Mouse (Mus musculus) embryonic facial prominence, embryonic 11.5 days (tissue): ENCODE data around the gene Cmbl. TPM values are rescaled to one million over a fixed set of nuclear protein-coding genes. Genes with fewer than 3 reads are reported as not detected.

Experiments used
- ATAC-seq: fragments of 200-750 bp; cut with Nextera tagmentation; replicated peaks from 2 replicates; pipeline ENCODE4 v1.8.0; 2017; ENCODE audit warnings: low read depth; ENCODE audit not compliant: insufficient number of reproducible peaks, low FRiP score, low TSS enrichment
- DNase-seq: peaks from one replicate; pipeline ENCODE4 v3.0.0-alpha.2; 2015; ENCODE audit warnings: low spot score
- H3K27ac ChIP-seq: fragments of 300-500 bp; sonication (generic); replicated peaks from 2 replicates; pipeline ENCODE4 v1.5.1; 2014; ENCODE audit warnings: mild to moderate bottlenecking, low read depth, low read length, control low read depth
- H3K27me3 ChIP-seq: fragments of 300-500 bp; sonication (generic); 2 replicates; pipeline ENCODE4 v1.6.1; 2014; ENCODE audit warnings: mild to moderate bottlenecking, low read length, moderate library complexity, mixed read lengths; ENCODE audit not compliant: control insufficient read depth, insufficient read depth
- H3K36me3 ChIP-seq: fragments of 300-500 bp; sonication (generic); replicated peaks from 2 replicates; pipeline ENCODE4 v1.6.1; 2014; ENCODE audit warnings: low read depth, mild to moderate bottlenecking, low read length, moderate library complexity, mixed read lengths; ENCODE audit not compliant: control insufficient read depth, insufficient read depth
- H3K4me1 ChIP-seq: fragments of 300-500 bp; sonication (generic); 2 replicates; pipeline ENCODE4 v1.6.1; 2014; ENCODE audit warnings: low read length, mixed read lengths; ENCODE audit not compliant: control insufficient read depth, insufficient read depth
- H3K4me2 ChIP-seq: fragments of 300-500 bp; sonication (generic); 2 replicates; pipeline ENCODE4 v1.6.1; 2014; ENCODE audit warnings: low read depth, mild to moderate bottlenecking, control low read depth, low read length, moderate library complexity
- H3K4me3 ChIP-seq: fragments of 300-500 bp; sonication (generic); 2 replicates; pipeline ENCODE4 v1.5.1; 2014; ENCODE audit warnings: low read depth, low read length, control low read depth
- H3K9ac ChIP-seq: fragments of 300-500 bp; sonication (generic); replicated peaks from 2 replicates; pipeline ENCODE4 v1.6.1; 2014; ENCODE audit warnings: mild to moderate bottlenecking, control low read depth, low read length
- H3K9me3 ChIP-seq: fragments of 300-500 bp; sonication (generic); replicated peaks from 2 replicates; pipeline ENCODE4 v1.6.1; 2016; ENCODE audit warnings: mild to moderate bottlenecking, low read length, inconsistent platforms, mixed read lengths; ENCODE audit not compliant: control insufficient read depth
- WGBS: fragments of 180-500 bp; shearing (Covaris S2); extraction: QIAGEN DNeasy Blood & Tissue Kit; methylation state at CpG from one replicate; pipeline ENCODE4 v1.1.7; 2014; 5-methylcytosine and 5-hydroxymethylcytosine counted together
- polyA plus RNA-seq: library from polyadenylated mRNA; unstranded; fragments of >200 nt; fragmentation: Nextera tagmentation; extraction: Ambion mirVana; gene quantifications from 2 replicates; pipeline ENCODE4 v1.2.1, GENCODE M21; 2014

Gene Cmbl
- 1.2 and 1.4 TPM in 2 replicates for polyA plus RNA-seq

DNA sequence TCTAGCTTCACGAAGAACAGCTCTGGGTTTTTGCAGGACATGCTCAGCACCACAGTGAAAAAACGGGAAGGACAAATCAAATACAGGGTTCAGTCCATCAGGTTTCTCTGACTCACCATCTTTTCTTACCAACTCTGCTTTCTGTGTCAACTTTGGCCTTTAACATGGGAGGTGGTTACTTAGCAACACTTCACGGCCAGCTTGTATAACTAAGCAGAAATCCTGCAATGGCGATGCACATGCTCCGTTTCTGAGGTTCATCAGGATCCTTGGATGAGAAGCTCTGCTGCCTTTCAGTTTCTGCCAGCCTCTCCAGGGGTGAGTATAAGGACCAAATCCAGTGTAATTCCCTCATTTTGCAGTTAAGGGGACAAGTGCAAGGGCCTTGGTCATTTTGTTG lies at the start of gene Cmbl:
Gene Cmbl (plus strand): TSS at position 206 of the 400 bp plus-strand sequence.
- no peaks in the 10 kb centered on the region for H3K4me1 ChIP-seq
- ATAC-seq (no peak), DNase-seq (no peak)
- no peaks in the 10 kb centered on the region for H3K9me3 ChIP-seq
- H3K9ac ChIP-seq, result no peak within 1 kb of the TSS
- H3K4me3 ChIP-seq, result no peak within 1 kb of the TSS
- H3K27ac ChIP-seq, result no peak within 1 kb of the TSS
- no peaks in the 10 kb centered on the region for H3K27me3 ChIP-seq
- no peak within 1 kb of the TSS for H3K4me2 ChIP-seq
- no peaks in the 10 kb centered on the region for H3K36me3 ChIP-seq
- WGBS, result 72% methylated on average over 5 of the region's 5 CpGs

DNA sequence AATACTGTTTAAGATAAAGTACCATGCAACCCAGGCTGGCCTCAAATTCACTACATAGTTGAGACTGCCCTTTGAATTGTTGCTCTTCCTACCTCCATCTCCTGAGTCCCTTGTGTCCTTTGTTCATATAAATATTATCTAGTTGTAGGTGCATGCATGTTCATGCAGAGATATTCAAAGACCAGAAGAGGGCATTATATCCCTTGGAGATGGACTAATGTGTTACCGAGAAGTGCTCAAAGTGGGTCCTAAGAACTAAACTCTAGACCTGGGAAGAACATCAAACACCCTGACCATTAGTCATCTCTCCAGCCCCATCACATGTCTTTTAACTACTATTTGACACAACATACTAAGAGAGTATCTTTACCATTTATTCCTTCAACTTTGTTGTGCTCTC lies 48.0 kb upstream of the Cmbl start:
- no peak overlapping the region for H3K9ac ChIP-seq
- H3K4me1 ChIP-seq, result no peaks in the 10 kb centered on the region
- no peaks in the 10 kb centered on the region for H3K9me3 ChIP-seq
- DNase-seq (no peak), ATAC-seq (no peak)
- no peak overlapping the region for H3K4me3 ChIP-seq
- no peaks in the 10 kb centered on the region for H3K36me3 ChIP-seq
- no peaks in the 10 kb centered on the region for H3K27me3 ChIP-seq
- no peak overlapping the region for H3K27ac ChIP-seq
- no peak overlapping the region for H3K4me2 ChIP-seq
- WGBS, result 94% methylated on average over 1 of the region's 1 CpGs

DNA sequence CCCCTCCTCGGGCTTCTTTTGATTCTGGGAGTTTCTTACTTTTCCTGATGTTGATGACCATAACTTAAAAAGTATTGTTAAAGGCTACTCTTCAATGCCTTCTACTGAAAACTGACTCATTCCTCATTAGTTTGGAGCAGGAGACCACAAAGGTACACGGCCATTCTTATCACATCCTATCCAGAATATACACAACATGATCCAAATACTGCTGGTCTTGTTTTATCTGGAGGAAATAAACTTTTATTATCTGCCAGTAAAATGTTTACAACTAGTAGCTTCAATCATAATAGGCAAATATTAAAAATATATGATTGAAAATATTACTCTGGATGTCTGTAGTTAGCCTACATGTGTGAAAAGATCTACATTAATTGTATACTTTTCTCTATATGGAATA lies 46.8 kb upstream of the Cmbl start:
- no peaks in the 10 kb centered on the region for H3K36me3 ChIP-seq
- H3K4me3 ChIP-seq, result no peak overlapping the region
- H3K9me3 ChIP-seq, result no peaks in the 10 kb centered on the region
- no peaks in the 10 kb centered on the region for H3K27me3 ChIP-seq
- H3K27ac ChIP-seq, result no peak overlapping the region
- no peaks in the 10 kb centered on the region for H3K4me1 ChIP-seq
- no peak for ATAC-seq
- no peak overlapping the region for H3K9ac ChIP-seq
- DNase-seq, result no peak
- no peak overlapping the region for H3K4me2 ChIP-seq
- WGBS, result 91% methylated on average over 2 of the region's 2 CpGs

DNA sequence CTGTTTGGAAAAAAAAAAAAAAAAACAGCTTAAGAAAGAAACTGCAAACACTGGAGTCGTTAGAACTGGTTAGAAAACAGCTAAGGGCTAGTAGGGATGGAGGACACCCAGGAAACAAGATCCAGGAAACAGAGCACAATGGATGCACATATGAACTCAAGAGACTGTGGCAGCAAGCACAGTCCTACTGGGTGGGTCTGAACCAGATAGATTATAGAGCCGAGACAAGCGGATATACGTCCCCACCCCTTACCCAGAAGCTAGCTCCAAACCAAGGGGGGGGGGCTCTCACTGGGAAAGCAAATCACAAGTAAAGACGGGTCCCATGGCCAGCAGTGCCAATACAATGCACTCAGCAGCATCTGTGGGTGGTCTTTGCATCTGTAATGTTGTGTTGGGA lies 46.2 kb upstream of the Cmbl start:
- Histone ChIP-seq H3K36me3 (no peaks in the 10 kb centered on the region), H3K4me2 (no peak overlapping the region), H3K4me1 (no peaks in the 10 kb centered on the region), H3K27me3 (no peaks in the 10 kb centered on the region), H3K4me3 (no peak overlapping the region), H3K9me3 (no peaks in the 10 kb centered on the region), H3K9ac (no peak overlapping the region), H3K27ac (no peak overlapping the region)
- no peak for ATAC-seq
- DNase-seq, result no peak
- WGBS, result 79% methylated on average over 5 of the region's 5 CpGs

DNA sequence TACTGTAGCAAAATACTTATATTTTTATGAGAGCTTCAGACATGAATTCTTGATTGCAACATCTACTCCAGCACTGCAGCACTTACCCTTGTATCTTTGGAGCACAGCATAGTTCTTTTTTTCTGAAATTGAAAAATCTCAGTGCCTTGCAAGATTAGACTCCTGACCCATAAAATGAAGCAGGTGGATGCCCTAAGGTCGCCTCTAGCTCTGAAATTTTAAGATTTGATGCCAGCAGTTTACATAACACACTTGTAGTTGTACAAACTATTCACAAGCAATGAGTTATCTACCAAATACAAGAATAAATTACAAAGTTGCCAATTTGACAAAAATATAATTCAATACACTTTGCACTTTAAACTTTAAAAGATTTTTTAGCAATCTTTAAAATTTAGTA lies 38.7 kb upstream of the Cmbl start:
- H3K27ac ChIP-seq, result no peak overlapping the region
- no peaks in the 10 kb centered on the region for H3K36me3 ChIP-seq
- no peaks in the 10 kb centered on the region for H3K4me1 ChIP-seq
- no peaks in the 10 kb centered on the region for H3K9me3 ChIP-seq
- H3K4me2 ChIP-seq, result no peak overlapping the region
- DNase-seq (no peak), ATAC-seq (no peak)
- no peak overlapping the region for H3K9ac ChIP-seq
- 85% methylated on average over 1 of the region's 1 CpGs for WGBS
- H3K27me3 ChIP-seq, result no peaks in the 10 kb centered on the region
- H3K4me3 ChIP-seq, result no peak overlapping the region

DNA sequence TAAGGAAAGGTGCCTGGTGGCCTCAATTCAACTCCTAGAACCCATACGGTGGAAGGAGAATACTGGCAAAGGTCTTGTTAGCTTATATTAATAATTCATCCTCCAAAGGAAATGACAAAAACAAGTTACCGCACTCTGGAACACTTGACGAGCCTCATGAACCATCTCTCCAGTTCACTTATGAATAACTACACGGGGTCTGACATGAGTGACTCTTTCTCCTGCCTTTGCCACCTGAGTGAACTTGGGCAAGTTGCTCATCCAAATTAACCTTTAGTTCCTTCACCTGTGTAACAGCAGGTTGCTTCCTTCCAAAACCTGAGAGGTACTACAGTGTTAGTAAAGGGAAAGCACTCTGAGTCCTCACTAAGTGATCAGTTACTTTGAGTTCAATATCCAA lies 36.7 kb upstream of the Cmbl start:
- Histone ChIP-seq H3K9me3 (no peaks in the 10 kb centered on the region), H3K4me3 (no peak overlapping the region), H3K4me1 (no peaks in the 10 kb centered on the region), H3K27ac (no peak overlapping the region), H3K36me3 (no peaks in the 10 kb centered on the region), H3K4me2 (no peak overlapping the region), H3K9ac (no peak overlapping the region), H3K27me3 (no peaks in the 10 kb centered on the region)
- DNase-seq (no peak), ATAC-seq (no peak)
- 95% methylated on average over 4 of the region's 4 CpGs for WGBS

DNA sequence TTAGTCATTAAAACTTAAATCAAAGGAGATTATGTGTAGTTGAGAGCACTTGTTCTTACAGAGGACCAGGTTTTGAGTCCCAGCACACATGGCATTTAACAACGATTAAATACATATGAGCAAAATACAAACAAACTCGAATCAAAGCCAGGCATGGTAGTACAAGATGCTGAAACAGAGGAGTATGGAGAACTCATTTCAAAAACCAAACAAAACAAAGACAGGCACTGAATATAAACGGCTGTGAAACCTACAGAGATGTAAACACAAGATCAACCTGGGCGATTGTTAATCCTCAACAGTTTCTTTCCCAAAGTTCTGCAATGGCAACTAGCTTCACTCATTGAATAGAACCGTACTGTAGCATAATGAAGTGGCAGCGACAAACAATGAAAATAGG lies 36.1 kb upstream of the Cmbl start:
- Histone ChIP-seq H3K9ac (no peak overlapping the region), H3K27me3 (no peaks in the 10 kb centered on the region)
- DNase-seq, result no peak

DNA sequence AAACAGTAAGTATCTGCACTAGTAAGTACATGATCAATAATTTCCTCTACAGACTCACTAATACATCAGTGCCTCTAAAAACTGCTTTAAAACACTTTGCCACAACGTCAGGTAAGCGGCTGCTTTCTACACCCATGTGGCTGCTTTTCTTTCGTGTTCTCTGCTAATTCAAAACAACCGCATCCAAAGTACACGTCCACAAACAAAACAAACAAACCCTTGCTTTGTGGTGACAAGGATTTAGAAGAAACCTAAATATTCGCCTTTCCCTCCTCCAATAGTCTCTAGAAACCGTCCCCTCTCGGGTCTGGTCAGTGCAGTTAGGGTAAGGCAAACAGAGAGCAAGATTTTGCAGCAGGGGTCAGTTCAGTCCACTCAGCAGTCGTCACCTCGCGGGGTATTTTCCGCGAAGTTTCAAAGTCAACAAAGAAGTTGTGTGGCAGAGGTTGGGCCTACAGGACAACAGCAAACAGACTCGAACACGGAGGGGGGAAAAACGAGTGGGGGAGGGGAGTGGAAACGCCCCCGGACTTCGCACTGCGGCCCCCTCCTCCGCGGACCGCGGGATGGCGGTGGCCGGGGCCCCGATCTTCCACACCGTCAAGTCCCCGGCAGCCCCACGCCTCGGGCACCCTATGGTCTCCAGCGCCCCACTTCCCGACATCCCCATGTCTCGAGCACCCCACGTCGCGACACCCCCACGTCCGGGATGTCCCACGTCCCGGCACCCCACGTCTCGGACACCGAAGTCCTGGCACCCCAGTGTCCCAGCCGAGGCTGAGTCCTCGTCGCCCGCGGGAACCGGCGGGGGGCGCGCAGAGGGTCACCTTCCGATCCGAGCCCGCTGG lies 35.2 kb upstream of the Cmbl start:
- WGBS, result under 1% methylated on average over 54 of the region's 56 CpGs

More for the DNA sequence above, 36.1 kb upstream of the Cmbl start:
- 43% methylated on average over 6 of the region's 6 CpGs for WGBS
- no peaks in the 10 kb centered on the region for H3K4me1 ChIP-seq
- H3K36me3 ChIP-seq, result no peaks in the 10 kb centered on the region
- H3K4me2 ChIP-seq, result peak overlapping the region; percentile 51
- H3K9me3 ChIP-seq, result no peaks in the 10 kb centered on the region
- no peak overlapping the region for H3K27ac ChIP-seq
- peak overlapping the region; percentile 95 for H3K4me3 ChIP-seq
- no peak for ATAC-seq

More for the DNA sequence above, 35.2 kb upstream of the Cmbl start:
- Histone ChIP-seq H3K4me2 (peak overlapping the region; percentile 51), H3K27me3 (no peaks in the 10 kb centered on the region), H3K4me1 (no peaks in the 10 kb centered on the region), H3K36me3 (no peaks in the 10 kb centered on the region), H3K27ac (peak overlapping the region; percentile 95), H3K9me3 (no peaks in the 10 kb centered on the region), H3K4me3 (peak overlapping the region; percentile 95), H3K9ac (peak overlapping the region; percentile 95)
- ATAC-seq (peak; percentile 37), DNase-seq (peak; percentile 26)
